In the genomic region with DNA sequence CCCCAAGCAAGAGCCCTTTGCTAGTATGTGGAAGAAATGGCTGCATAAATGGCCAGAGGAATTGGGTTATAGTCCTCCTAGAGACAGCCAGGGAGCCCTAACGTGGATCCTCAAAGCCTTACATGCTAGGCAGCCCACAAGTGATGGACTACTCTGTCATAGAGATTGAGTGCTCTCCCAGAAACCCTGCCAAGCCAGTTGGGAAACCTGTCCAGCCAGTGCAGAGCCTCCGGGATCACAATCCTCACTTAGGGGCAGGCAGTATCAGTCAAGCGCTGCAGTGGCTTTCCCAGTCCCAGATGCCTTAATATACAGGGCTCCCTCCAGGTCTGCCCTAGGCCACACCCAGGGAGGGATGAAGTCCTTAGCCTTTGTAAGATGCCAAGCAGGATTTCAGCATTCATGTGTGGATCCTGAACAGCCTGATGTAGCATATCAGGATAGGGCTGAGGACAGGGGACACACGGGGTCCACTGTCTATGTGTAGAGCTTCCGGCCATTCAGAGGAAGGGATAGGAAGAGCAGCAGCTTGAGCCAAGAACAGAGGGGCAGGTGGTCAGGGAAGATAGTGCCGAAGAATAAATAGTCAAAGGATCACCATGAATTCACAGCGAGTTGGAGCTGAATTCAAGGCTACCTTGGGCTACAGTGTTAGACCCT, we compare ENCODE assay signal across 17 mouse cellular contexts. TPM values are rescaled to one million over a fixed set of nuclear protein-coding genes. Genes with fewer than 3 reads are reported as not detected.
DNase-seq lines count a peak whose midpoint lies in the region; ATAC-seq and TF ChIP-seq lines count a peak whose summit lies in the region.
"Had no signal": no experiment of that assay in that cellular context is flagged by ENCODE, and none has a peak within 500 bp of the region (broad histone marks: within the 10 kb centered on the region; RNA-seq: fewer than 3 reads in every experiment).

No protein-coding gene starts in this region.

- H3K4me1 ChIP-seq in liver, postnatal 0 days (ENCODE audit: insufficient read depth) = peaks cover 5% of the 10 kb centered on the region
- H3K4me1 ChIP-seq in embryonic facial prominence, embryonic 15.5 days = peaks cover 25% of the 10 kb centered on the region
- H3K4me1 ChIP-seq in lung, embryonic 14.5 days (ENCODE audit: insufficient read depth) = no peaks in the 10 kb centered on the region
- H3K4me1 ChIP-seq in stomach, embryonic 16.5 days (ENCODE audit: control insufficient read depth, insufficient read depth, low read length) = peaks cover 15% of the 10 kb centered on the region
- H3K4me1 ChIP-seq: heart, embryonic 12.5 days had no signal

- DNase-seq in liver, postnatal 0 days = peak; percentile 10
- DNase-seq in liver = no peak
- DNase-seq in lung, embryonic 14.5 days = peak; percentile 59
- DNase-seq in thymus, postnatal 14 days = no peak
- DNase-seq in left cerebral cortex, adult 9 months (ENCODE audit: low spot score in 2 of 2) = no peak
- DNase-seq: adrenal gland, postnatal 10 days; cerebellum, adult 2 months; gastrocnemius, postnatal 14 days; heart, postnatal 36 days; thymus, postnatal 25 days had no signal

- ATAC-seq in liver, postnatal 0 days = no peak
- ATAC-seq in embryonic facial prominence, embryonic 15.5 days (ENCODE audit: insufficient number of reproducible peaks, low FRiP score, low TSS enrichment, low read depth) = no peak; the same call in 1 of the 2 replicates
- no peak; the same call in 1 of the 2 replicates for ATAC-seq in lung, embryonic 14.5 days (ENCODE audit: insufficient read depth)
- ATAC-seq in stomach, embryonic 16.5 days (ENCODE audit: insufficient read depth, low FRiP score) = peak; percentile 49; the same call in 1 of the 2 replicates
- ATAC-seq: CD4-positive, CD25-positive, alpha-beta regulatory T cell, adult 4 months had no signal

- WGBS in liver, postnatal 0 days (ENCODE audit: insufficient replicate concordance) = 69% methylated on average over 7 of the region's 7 CpGs
- 71% methylated on average over 7 of the region's 7 CpGs for WGBS in embryonic facial prominence, embryonic 15.5 days
- WGBS in lung, embryonic 14.5 days = 59% methylated on average over 7 of the region's 7 CpGs
- 67% methylated on average over 7 of the region's 7 CpGs for WGBS in stomach, embryonic 16.5 days

- no peak overlapping the region for H3K9ac ChIP-seq in liver, postnatal 0 days (replicated peaks)
- no peak overlapping the region for H3K9ac ChIP-seq in embryonic facial prominence, embryonic 15.5 days
- no peak overlapping the region for H3K9ac ChIP-seq in lung, embryonic 14.5 days
- no peak overlapping the region for H3K9ac ChIP-seq in stomach, embryonic 16.5 days (ENCODE audit: low read length)
- H3K9ac ChIP-seq: heart, embryonic 12.5 days; liver, embryonic 14.5 days had no signal

- no peaks in the 10 kb centered on the region for H3K9me3 ChIP-seq in liver, postnatal 0 days (ENCODE audit: low read length)
- no peaks in the 10 kb centered on the region for H3K9me3 ChIP-seq in embryonic facial prominence, embryonic 15.5 days (replicated peaks)
- no peaks in the 10 kb centered on the region for H3K9me3 ChIP-seq in lung, embryonic 14.5 days (ENCODE audit: low read depth, low read length)
- H3K9me3 ChIP-seq in stomach, embryonic 16.5 days (replicated peaks; ENCODE audit: control insufficient read depth, low read length) = no peaks in the 10 kb centered on the region

- H3K27ac ChIP-seq in liver, postnatal 0 days (ENCODE audit: low read depth) = no peak overlapping the region
- 0 out of 2 replicates have a peak overlapping the region, but pooled peaks have one; percentile 30 for H3K27ac ChIP-seq in embryonic facial prominence, embryonic 15.5 days (replicated peaks)
- no peak overlapping the region for H3K27ac ChIP-seq in lung, embryonic 14.5 days (ENCODE audit: low read depth)
- peak overlapping the region; percentile 74 for H3K27ac ChIP-seq in stomach, embryonic 16.5 days (ENCODE audit: low read length)
- H3K27ac ChIP-seq: kidney, postnatal 0 days; liver, embryonic 14.5 days had no signal

- H3K4me2 ChIP-seq in liver, postnatal 0 days (ENCODE audit: low read depth, low read length) = no peak overlapping the region
- no peak overlapping the region for H3K4me2 ChIP-seq in embryonic facial prominence, embryonic 15.5 days (replicated peaks)
- H3K4me2 ChIP-seq in lung, embryonic 14.5 days = no peak overlapping the region
- no peak overlapping the region for H3K4me2 ChIP-seq in stomach, embryonic 16.5 days (ENCODE audit: low read depth, low read length)
- H3K4me2 ChIP-seq: heart, embryonic 12.5 days had no signal

- H3K27me3 ChIP-seq in liver, postnatal 0 days (ENCODE audit: insufficient read depth, low read length) = no peaks in the 10 kb centered on the region
- no peaks in the 10 kb centered on the region for H3K27me3 ChIP-seq in embryonic facial prominence, embryonic 15.5 days
- H3K27me3 ChIP-seq in lung, embryonic 14.5 days (ENCODE audit: insufficient read depth, low read length) = no peaks in the 10 kb centered on the region
- H3K27me3 ChIP-seq in stomach, embryonic 16.5 days (ENCODE audit: control insufficient read depth, insufficient read depth, low read length) = no peaks in the 10 kb centered on the region
- H3K27me3 ChIP-seq: heart, embryonic 12.5 days had no signal

- no peaks in the 10 kb centered on the region for H3K36me3 ChIP-seq in liver, postnatal 0 days (replicated peaks; ENCODE audit: insufficient read depth, low read length)
- H3K36me3 ChIP-seq in embryonic facial prominence, embryonic 15.5 days = no peaks in the 10 kb centered on the region
- H3K36me3 ChIP-seq in lung, embryonic 14.5 days (ENCODE audit: insufficient read depth) = no peaks in the 10 kb centered on the region
- H3K36me3 ChIP-seq in stomach, embryonic 16.5 days (ENCODE audit: control insufficient read depth, insufficient read depth, low read length) = no peaks in the 10 kb centered on the region
- H3K36me3 ChIP-seq: heart, embryonic 12.5 days had no signal

- TF ChIP-seq EP300 in liver, postnatal 0 days (IDR thresholded peaks at IDR 0.05; ENCODE audit: low read depth) = no peak

- TF ChIP-seq CTCF in liver, postnatal 0 days (IDR thresholded peaks at IDR 0.05; ENCODE audit: low read depth) = no peak
- no peak for TF ChIP-seq CTCF in lung, embryonic 14.5 days (IDR thresholded peaks at IDR 0.05; ENCODE audit: low read depth)

- H3K4me3 ChIP-seq in liver, postnatal 0 days (ENCODE audit: low read depth, low read length) = no peak overlapping the region
- no peak overlapping the region for H3K4me3 ChIP-seq in embryonic facial prominence, embryonic 15.5 days (replicated peaks)
- H3K4me3 ChIP-seq in lung, embryonic 14.5 days (ENCODE audit: low read depth, low read length) = no peak overlapping the region
- H3K4me3 ChIP-seq in stomach, embryonic 16.5 days (replicated peaks; ENCODE audit: low read length) = no peak overlapping the region
- H3K4me3 ChIP-seq: heart, embryonic 12.5 days had no signal

RNA-seq across cellular contexts. Expression of a gene that starts 27.0 kb away (rescaled TPM):
- polyA plus RNA-seq in liver, postnatal 0 days (2015; fragmentation: Nextera tagmentation; extraction: Ambion mirVana) = 14.2 and 14.3 TPM in 2 replicates
- polyA plus RNA-seq in embryonic facial prominence, embryonic 15.5 days (2015; fragmentation: Nextera tagmentation; extraction: Ambion mirVana) = 66.9 and 75.8 TPM in 2 replicates
- 128 and 145 TPM in 2 replicates for polyA plus RNA-seq in lung, embryonic 14.5 days (2014; fragmentation: Nextera tagmentation; extraction: Ambion mirVana)
- polyA plus RNA-seq in stomach, embryonic 16.5 days (2015; fragmentation: Nextera tagmentation; extraction: Ambion mirVana) = 45.6 and 46.7 TPM in 2 replicates

RNA-seq across cellular contexts. Expression of a gene that starts 41.0 kb away (rescaled TPM):
- polyA plus RNA-seq in liver, postnatal 0 days (2015; fragmentation: Nextera tagmentation; extraction: Ambion mirVana) = not detected in 2 replicates
- polyA plus RNA-seq in embryonic facial prominence, embryonic 15.5 days (2015; fragmentation: Nextera tagmentation; extraction: Ambion mirVana) = not detected in 2 replicates
- not detected in 2 replicates for polyA plus RNA-seq in lung, embryonic 14.5 days (2014; fragmentation: Nextera tagmentation; extraction: Ambion mirVana)
- polyA plus RNA-seq in stomach, embryonic 16.5 days (2015; fragmentation: Nextera tagmentation; extraction: Ambion mirVana) = not detected in 2 replicates
- polyA plus RNA-seq: CD4-positive, CD25-positive, alpha-beta regulatory T cell, adult 4 months; cerebellum, adult 2 months; heart, embryonic 12.5 days; kidney, postnatal 0 days; liver, embryonic 14.5 days; neural tube, embryonic 14.5 days had no signal

RNA-seq across cellular contexts. Expression of a gene that starts 58.1 kb away (rescaled TPM):
- not detected in 2 replicates for polyA plus RNA-seq in liver, postnatal 0 days (2015; fragmentation: Nextera tagmentation; extraction: Ambion mirVana)
- polyA plus RNA-seq in embryonic facial prominence, embryonic 15.5 days (2015; fragmentation: Nextera tagmentation; extraction: Ambion mirVana) = 0.30 and 0.43 TPM in 2 replicates
- polyA plus RNA-seq in lung, embryonic 14.5 days (2014; fragmentation: Nextera tagmentation; extraction: Ambion mirVana) = not detected in 2 replicates
- polyA plus RNA-seq in stomach, embryonic 16.5 days (2015; fragmentation: Nextera tagmentation; extraction: Ambion mirVana) = not detected in 2 replicates
- polyA plus RNA-seq: CD4-positive, CD25-positive, alpha-beta regulatory T cell, adult 4 months; cerebellum, adult 2 months; heart, embryonic 12.5 days; kidney, postnatal 0 days; liver, embryonic 14.5 days had no signal

Comparison
In these comparisons a context has a peak if more than half of its experiments do, and no peak if none do; other contexts are left out.
1. DNase-seq: peak in liver, postnatal 0 days (single experiment) and lung, embryonic 14.5 days (single experiment); none in liver (single experiment), thymus, postnatal 14 days (single experiment) and left cerebral cortex, adult 9 months (0 of 2).
2. H3K27ac ChIP-seq: peak in embryonic facial prominence, embryonic 15.5 days (single experiment) and stomach, embryonic 16.5 days (single experiment); none in liver, postnatal 0 days (single experiment) and lung, embryonic 14.5 days (single experiment).